Mouse (Mus musculus) erythroblast, embryonic 14.5 days (primary cell): ENCODE results near the gene Ccdc3.

Experiments used
- GATA1 ChIP-seq: IDR thresholded peaks from 2 replicates; pipeline ENCODE4 v1.6.1; 2012; ENCODE audit warnings: low read length, inconsistent platforms, mixed read lengths
- TAL1 ChIP-seq: IDR thresholded peaks from 3 replicates; pipeline ENCODE4 v1.6.1; 2012; ENCODE audit warnings: low read length, inconsistent platforms, mixed read lengths

DNA sequence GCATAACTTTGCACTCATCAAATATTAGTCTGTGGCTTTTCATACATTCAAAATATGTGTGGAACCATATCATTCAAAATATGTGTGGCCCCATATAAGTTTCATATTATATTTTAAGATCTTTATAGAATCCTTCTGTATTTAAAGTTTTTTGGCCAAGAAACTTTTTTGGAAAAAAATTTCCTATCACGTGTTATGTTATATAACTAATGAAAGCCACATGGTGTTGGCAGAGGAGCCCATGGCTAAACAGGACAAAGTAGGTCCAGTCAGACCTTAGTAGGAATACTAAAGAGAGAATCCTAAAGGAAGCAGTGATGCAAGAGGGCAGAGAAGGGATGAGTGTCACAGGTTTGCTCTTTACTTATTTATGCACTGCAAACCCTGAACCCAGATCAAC lies 65.6 kb downstream of the Ccdc3 start:
- TF ChIP-seq GATA1 (no peak), TAL1 (no peak)
